Mouse (Mus musculus) megakaryocyte, embryonic 14.5 days (primary cell): ENCODE results near the gene Plgrkt.

ENCODE experiments used
- FLI1 ChIP-seq: IDR thresholded peaks from 2 replicates; pipeline ENCODE4 v1.6.1; 2012; ENCODE audit warnings: low read length, inconsistent platforms, mixed read lengths
- GATA1 ChIP-seq: IDR thresholded peaks from 3 replicates; pipeline ENCODE4 v1.6.1; 2012; ENCODE audit warnings: mixed read lengths, low read length, inconsistent platforms, borderline replicate concordance

- TF ChIP-seq FLI1 = no peak
- no peak for TF ChIP-seq GATA1
Measured at GRCm38 (mm10) chr19:29326822-29327552, 40.2 kb downstream of the Plgrkt start.
